Mouse (Mus musculus): ENCODE results near the gene Tubgcp5. TPM values are rescaled to one million over a fixed set of nuclear protein-coding genes. Genes with fewer than 3 reads are reported as not detected.

The Tubgcp5 gene
- polyA plus RNA-seq, 1 experiment from 2014 or later: 36.7 TPM

DNA sequence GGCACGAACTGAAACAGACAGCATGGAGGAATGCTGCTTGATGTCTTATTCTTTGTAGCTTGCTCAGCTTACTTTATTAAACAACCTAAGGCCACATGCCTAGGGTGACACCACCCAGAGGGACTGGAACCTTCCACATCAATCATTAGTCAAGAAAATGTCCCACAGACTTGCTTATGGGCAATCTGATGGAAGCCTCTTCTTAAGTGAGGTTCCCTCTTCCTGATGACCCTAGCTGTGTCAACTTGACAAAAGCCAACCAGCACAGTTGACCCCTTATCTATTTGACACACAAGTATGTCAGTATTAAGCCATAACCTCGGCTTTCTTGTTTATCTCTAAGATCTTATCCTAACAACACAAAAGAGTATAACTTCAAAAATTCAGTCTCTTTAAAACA, 16.0 kb downstream of the Tubgcp5 start:
- Histone ChIP-seq H3K4me1 (no peaks in the 10 kb centered on the region), H3K27me3 (replicated peaks) (no peaks in the 10 kb centered on the region), H3K4me3 (replicated peaks) (no peak overlapping the region), H3K27ac (replicated peaks) (no peak overlapping the region), H3K36me3 (peaks cover 77% of the 10 kb centered on the region), H3K9ac (replicated peaks) (no peak overlapping the region), H3K9me3 (replicated peaks) (no peaks in the 10 kb centered on the region), H3K4me2 (no peak overlapping the region)
- 96% methylated on average over 2 of the region's 2 CpGs for WGBS
- no peak for ATAC-seq (ENCODE audit: low FRiP score)

GRCm38 (mm10) chr7:55824468-55824867, 30.5 kb downstream of the Tubgcp5 start:
- H3K4me1 ChIP-seq: no peaks in the 10 kb centered on the region
- H3K36me3 ChIP-seq: peaks cover 73% of the 10 kb centered on the region
- no peak overlapping the region for H3K4me2 ChIP-seq
- H3K27ac ChIP-seq (replicated peaks): no peak overlapping the region
- WGBS: 85% methylated on average over 5 of the region's 5 CpGs
- no peaks in the 10 kb centered on the region for H3K27me3 ChIP-seq (replicated peaks)
- H3K9ac ChIP-seq (replicated peaks): no peak overlapping the region
- H3K9me3 ChIP-seq (replicated peaks): no peaks in the 10 kb centered on the region
- H3K4me3 ChIP-seq (replicated peaks): no peak overlapping the region
- no peak for ATAC-seq (ENCODE audit: low FRiP score)

DNA sequence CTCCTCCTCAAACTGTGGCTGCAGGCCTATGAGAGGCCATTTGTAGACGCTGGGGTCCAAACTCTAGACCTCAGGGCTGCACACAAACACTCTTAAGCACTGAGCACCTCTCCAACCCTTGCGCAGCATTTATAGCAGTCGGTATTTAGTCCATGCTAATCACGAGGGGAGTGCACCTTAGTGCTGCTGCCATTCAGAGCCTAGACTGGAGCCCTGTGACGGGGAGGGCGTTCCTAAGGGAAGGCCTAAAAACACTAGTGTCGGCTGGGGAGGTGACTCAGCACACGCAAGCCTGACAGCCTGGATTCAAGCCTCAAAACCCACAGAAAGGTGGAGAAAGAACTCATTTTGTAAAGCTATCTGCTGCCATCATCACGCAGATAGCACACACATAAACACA, 33.6 kb downstream of the Tubgcp5 start:
- Histone ChIP-seq H3K9me3 (replicated peaks) (no peaks in the 10 kb centered on the region), H3K27me3 (replicated peaks) (no peaks in the 10 kb centered on the region), H3K4me3 (replicated peaks) (no peak overlapping the region), H3K9ac (replicated peaks) (no peak overlapping the region), H3K4me1 (no peaks in the 10 kb centered on the region), H3K4me2 (no peak overlapping the region), H3K36me3 (peaks cover 62% of the 10 kb centered on the region), H3K27ac (replicated peaks) (no peak overlapping the region)
- WGBS: 91% methylated on average over 9 of the region's 9 CpGs
- no peak for ATAC-seq (ENCODE audit: low FRiP score)

DNA sequence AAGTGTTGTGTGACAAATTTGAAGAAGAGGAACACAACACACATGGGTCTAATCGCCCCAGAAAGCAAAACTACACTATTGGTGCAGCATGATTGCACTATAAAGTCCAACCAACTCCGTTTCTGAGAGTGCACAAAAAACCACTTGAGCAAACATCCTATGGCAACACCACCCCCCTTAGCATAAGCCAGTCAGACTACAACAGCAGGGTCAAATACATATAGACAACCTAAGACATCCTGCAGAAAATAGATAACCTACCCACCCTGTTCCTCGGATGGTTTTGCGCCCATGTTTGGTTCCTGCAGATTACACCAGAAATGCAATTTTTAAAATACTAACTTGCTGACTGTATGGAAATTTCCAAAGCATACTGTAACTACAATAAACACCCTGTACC, 42.9 kb downstream of the Tubgcp5 start:
- Histone ChIP-seq H3K9me3 (replicated peaks) (no peaks in the 10 kb centered on the region), H3K27ac (replicated peaks) (no peak overlapping the region), H3K4me2 (no peak overlapping the region), H3K4me3 (replicated peaks) (no peak overlapping the region), H3K9ac (replicated peaks) (no peak overlapping the region), H3K4me1 (peaks cover 7% of the 10 kb centered on the region), H3K27me3 (replicated peaks) (no peaks in the 10 kb centered on the region), H3K36me3 (peaks cover 8% of the 10 kb centered on the region)
- 87% methylated on average over 4 of the region's 4 CpGs for WGBS
- no peak for ATAC-seq (ENCODE audit: low FRiP score)

- Histone ChIP-seq H3K4me2 (peak within 1 kb of the TSS; percentile 71), H3K27me3 (replicated peaks) (no peaks in the 10 kb centered on the region), H3K27ac (replicated peaks) (peak within 1 kb of the TSS; percentile 94), H3K9me3 (replicated peaks) (no peaks in the 10 kb centered on the region), H3K9ac (replicated peaks) (peak within 1 kb of the TSS; percentile 97), H3K4me1 (peaks cover 16% of the 10 kb centered on the region), H3K4me3 (replicated peaks) (peak within 1 kb of the TSS; percentile 91), H3K36me3 (no peaks in the 10 kb centered on the region)
- peak; percentile 14; the same call in 1 of the 2 replicates for ATAC-seq (ENCODE audit: low FRiP score)
- 55% methylated on average over 7 of the region's 7 CpGs for WGBS
Measured at GRCm38 (mm10) chr7:55841445-55841844, 47.5 kb downstream of the Tubgcp5 start, which contains the start of gene Cyfip1. Cyfip1 (plus strand) TSS chr7:55841745.

- Histone ChIP-seq H3K4me2 (peak overlapping the region; percentile 71), H3K4me3 (replicated peaks) (peak overlapping the region; percentile 91), H3K36me3 (no peaks in the 10 kb centered on the region), H3K9ac (replicated peaks) (peak overlapping the region; percentile 97), H3K9me3 (replicated peaks) (no peaks in the 10 kb centered on the region), H3K27me3 (replicated peaks) (no peaks in the 10 kb centered on the region), H3K4me1 (peaks cover 16% of the 10 kb centered on the region), H3K27ac (replicated peaks) (peak overlapping the region; percentile 94)
- peak; percentile 93 for ATAC-seq (ENCODE audit: low FRiP score)
- WGBS: under 1% methylated on average over 40 of the region's 47 CpGs
Measured at GRCm38 (mm10) chr7:55841977-55842503, 48.1 kb downstream of the Tubgcp5 start.

DNA sequence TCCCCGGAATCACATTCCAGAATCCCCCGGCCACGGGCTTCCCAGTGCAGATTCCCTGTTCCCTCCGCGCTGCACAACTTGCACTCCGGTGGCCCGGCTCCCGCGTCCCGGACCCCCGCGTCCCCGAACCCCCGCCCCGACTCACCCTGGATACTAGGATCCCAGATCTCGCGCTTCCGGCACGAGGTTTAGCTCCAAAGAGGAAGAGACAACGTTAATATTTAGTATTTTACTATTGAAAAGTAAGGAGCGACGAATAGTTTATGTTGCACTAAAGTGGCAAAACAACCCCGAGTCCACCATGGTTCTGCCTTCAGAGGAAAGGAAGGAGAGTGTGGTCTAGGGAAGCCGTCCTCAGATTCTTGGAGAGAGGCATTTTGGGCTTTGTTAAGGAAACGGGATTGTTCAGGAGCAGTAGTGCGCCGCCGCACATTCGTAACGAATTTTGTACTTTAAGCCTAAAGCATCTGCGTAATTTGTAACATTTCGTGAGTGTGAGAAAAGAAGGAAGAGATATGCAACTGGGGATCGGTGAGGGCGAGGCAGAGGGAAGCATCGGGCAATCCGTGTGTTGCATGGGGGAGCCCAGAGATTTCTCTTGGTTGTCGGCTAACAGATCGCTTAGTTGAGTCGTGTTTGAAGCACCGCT, 48.7 kb downstream of the Tubgcp5 start:
- under 1% methylated on average over 40 of the region's 40 CpGs for WGBS
- Histone ChIP-seq H3K9ac (replicated peaks) (peak overlapping the region; percentile 97), H3K4me3 (replicated peaks) (peak overlapping the region; percentile 91), H3K36me3 (no peaks in the 10 kb centered on the region), H3K4me1 (peaks cover 16% of the 10 kb centered on the region), H3K4me2 (peak overlapping the region; percentile 71), H3K27ac (replicated peaks) (peak overlapping the region; percentile 94), H3K9me3 (replicated peaks) (no peaks in the 10 kb centered on the region), H3K27me3 (replicated peaks) (no peaks in the 10 kb centered on the region)
- peak; percentile 80 for ATAC-seq (ENCODE audit: low FRiP score)

DNA sequence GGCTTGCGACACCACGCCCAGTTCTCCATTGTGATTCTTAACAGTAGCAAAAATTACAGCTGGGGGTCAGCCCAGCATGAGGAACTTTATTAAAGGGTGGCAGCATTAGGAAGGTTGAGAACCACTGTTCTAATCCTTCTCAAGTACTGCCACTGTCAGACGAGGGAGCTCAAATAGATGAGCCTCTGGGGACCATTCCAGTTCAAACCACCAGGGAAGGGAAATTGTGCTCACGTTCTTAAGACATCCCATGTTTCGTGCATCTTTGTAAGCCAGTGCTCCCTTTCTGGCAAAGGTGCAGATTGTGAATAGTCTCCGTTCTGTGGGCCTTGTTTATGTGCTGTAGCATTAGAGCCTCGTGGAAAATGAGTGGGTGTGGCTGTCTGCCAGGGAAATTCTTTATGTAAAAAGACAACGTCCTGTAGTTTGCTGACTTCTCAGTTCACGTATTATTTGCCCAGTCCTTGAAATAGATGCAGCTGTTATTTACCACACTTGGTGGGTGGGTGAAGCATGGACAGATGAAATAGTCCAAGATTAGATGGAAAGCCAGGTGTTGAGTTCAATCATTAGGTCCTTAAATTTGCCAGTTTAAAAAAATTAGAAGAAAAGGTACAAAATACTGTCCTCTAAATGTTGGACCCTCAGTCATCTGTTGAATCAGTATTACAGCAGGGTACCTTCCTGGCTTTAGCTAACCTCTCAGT, 52.8 kb downstream of the Tubgcp5 start:
- 67% methylated on average over 9 of the region's 9 CpGs for WGBS
- Histone ChIP-seq H3K9me3 (replicated peaks) (no peaks in the 10 kb centered on the region), H3K27ac (replicated peaks) (no peak overlapping the region), H3K4me3 (replicated peaks) (no peak overlapping the region), H3K36me3 (no peaks in the 10 kb centered on the region), H3K4me1 (peaks cover 21% of the 10 kb centered on the region), H3K4me2 (no peak overlapping the region), H3K27me3 (replicated peaks) (no peaks in the 10 kb centered on the region), H3K9ac (replicated peaks) (no peak overlapping the region)
- no peak for ATAC-seq (ENCODE audit: low FRiP score)

- no peaks in the 10 kb centered on the region for H3K9me3 ChIP-seq (replicated peaks)
- no peak overlapping the region for H3K4me3 ChIP-seq (replicated peaks)
- 0 out of 2 replicates have a peak, but pooled peaks have one; percentile 27 for ATAC-seq (ENCODE audit: low FRiP score)
- H3K4me1 ChIP-seq: peaks cover 12% of the 10 kb centered on the region
- 33% methylated on average over 14 of the region's 14 CpGs for WGBS
- H3K27ac ChIP-seq (replicated peaks): peak overlapping the region; percentile 56
- no peaks in the 10 kb centered on the region for H3K27me3 ChIP-seq (replicated peaks)
- peak overlapping the region; percentile 30 for H3K4me2 ChIP-seq
- no peak overlapping the region; the same call in 1 of the 2 replicates for H3K9ac ChIP-seq (replicated peaks)
- H3K36me3 ChIP-seq: no peaks in the 10 kb centered on the region
Measured at GRCm38 (mm10) chr7:55849948-55850571, 56.1 kb downstream of the Tubgcp5 start.

DNA sequence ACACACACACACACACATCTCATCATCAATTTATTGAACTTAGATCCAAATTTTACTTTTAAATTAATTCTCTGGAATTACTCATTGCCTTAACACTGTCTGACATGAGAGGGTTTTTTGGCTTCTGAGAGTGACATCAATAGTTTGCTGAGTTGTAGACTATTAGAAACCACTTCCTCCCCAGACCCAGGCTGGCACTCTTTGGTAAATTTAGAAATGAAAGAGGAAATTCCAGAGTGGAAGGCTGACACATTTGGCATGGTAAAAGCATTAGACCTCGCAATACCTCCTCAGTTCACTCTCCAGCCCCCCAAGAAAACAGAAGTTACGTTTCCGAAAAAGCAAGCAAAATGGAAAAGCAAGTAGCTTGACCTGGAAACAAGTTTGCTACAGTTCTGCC, 58.8 kb downstream of the Tubgcp5 start:
- H3K27me3 ChIP-seq (replicated peaks): no peaks in the 10 kb centered on the region
- H3K4me1 ChIP-seq: peaks cover 12% of the 10 kb centered on the region
- H3K27ac ChIP-seq (replicated peaks): no peak overlapping the region
- no peak overlapping the region for H3K9ac ChIP-seq (replicated peaks)
- 89% methylated on average over 3 of the region's 3 CpGs for WGBS
- ATAC-seq (ENCODE audit: low FRiP score): no peak
- H3K4me2 ChIP-seq: no peak overlapping the region
- no peak overlapping the region for H3K4me3 ChIP-seq (replicated peaks)
- H3K9me3 ChIP-seq (replicated peaks): no peaks in the 10 kb centered on the region
- no peaks in the 10 kb centered on the region for H3K36me3 ChIP-seq

DNA sequence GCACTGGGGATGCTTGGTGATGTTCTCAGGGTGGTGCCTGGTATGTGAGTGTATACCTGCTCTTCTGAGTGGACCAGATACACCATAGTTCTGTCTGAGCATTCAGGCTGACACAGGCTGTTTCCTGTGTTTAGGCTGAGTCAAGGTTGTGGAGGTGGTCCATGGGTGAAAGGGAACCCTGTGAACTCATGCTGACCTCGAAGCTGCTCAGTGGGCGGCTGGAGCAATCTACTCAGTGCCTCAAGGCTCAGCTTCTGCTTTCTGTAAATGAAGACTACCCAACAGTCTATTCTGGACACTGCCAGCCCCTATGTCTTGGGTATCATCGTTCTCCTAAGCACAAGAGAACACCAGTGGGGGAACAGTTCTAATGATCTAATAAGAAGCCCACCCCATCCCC, 61.6 kb downstream of the Tubgcp5 start:
- no peak overlapping the region for H3K4me3 ChIP-seq (replicated peaks)
- no peak overlapping the region for H3K27ac ChIP-seq (replicated peaks)
- no peaks in the 10 kb centered on the region for H3K36me3 ChIP-seq
- no peak overlapping the region for H3K4me2 ChIP-seq
- no peaks in the 10 kb centered on the region for H3K9me3 ChIP-seq (replicated peaks)
- 92% methylated on average over 3 of the region's 3 CpGs for WGBS
- no peak for ATAC-seq (ENCODE audit: low FRiP score)
- H3K4me1 ChIP-seq: peaks cover 12% of the 10 kb centered on the region; the same call in 1 of the 2 replicates
- no peaks in the 10 kb centered on the region for H3K27me3 ChIP-seq (replicated peaks)
- no peak overlapping the region for H3K9ac ChIP-seq (replicated peaks)
